Mouse (Mus musculus) layer of hippocampus, postnatal 10 days (tissue): Measurements from ENCODE around the gene Olfr867. TPM values are rescaled to one million over a fixed set of nuclear protein-coding genes. Genes with fewer than 3 reads are reported as not detected.

ENCODE experiments used
- DNase-seq, 2 experiments: peaks; one replicate each; pipeline ENCODE4 v3.0.0; 2021; ENCODE audit warnings: low spot score in 2 of 2
- long read RNA-seq: library from polyadenylated mRNA; stranded (forward); transcript quantifications from one replicate; pipeline ENCODE4 v2.0.0, GENCODE M21; 2023
- microRNA-seq, 2 experiments: library from miRNA; unstranded; fragments of <30 nt; microRNA quantifications; one replicate each; pipeline ENCODE4 v1.2.0; 2021
- total RNA-seq, 2 experiments: library from RNA; stranded (reverse); gene quantifications; 2 replicates each; pipeline ENCODE4 v1.2.3; 2021

The Olfr867 gene
- total RNA-seq: not detected
- long read RNA-seq: 0 reads

GRCm38 (mm10) chr9:20057462-20057861 is at the start of gene Olfr867:
Gene Olfr867 (minus strand): TSS chr9:20057562.
- no peak for DNase-seq

DNA sequence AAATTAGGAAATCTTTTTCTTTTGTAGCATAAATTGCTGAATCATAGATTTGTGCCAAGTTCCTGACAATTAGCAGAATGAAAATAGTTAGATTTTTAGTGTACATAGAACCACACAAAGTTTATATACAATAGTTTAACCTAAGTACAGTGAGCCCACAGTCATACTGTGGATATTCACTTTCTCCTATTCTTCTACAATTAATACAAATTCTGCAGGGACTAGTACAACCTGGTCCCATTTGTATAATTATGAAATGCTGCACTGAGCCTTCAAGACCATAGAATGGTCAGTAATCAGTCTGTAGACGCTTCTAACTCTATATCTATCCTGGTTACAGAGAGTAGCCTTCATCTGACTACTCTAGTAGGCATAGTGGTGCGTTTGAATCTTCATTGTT is 41.0 kb upstream of the Olfr867 start, which contains the start of gene Olfr868:
Gene Olfr868 (plus strand): TSS at position 301 of the 400 bp plus-strand sequence.
- no peak for DNase-seq

- DNase-seq: no peak
Observed at GRCm38 (mm10) chr9:20073523-20074177, 16.3 kb upstream of the Olfr867 start.

- DNase-seq: no peak
Observed at GRCm38 (mm10) chr9:20071291-20071690, 13.9 kb upstream of the Olfr867 start.

DNA sequence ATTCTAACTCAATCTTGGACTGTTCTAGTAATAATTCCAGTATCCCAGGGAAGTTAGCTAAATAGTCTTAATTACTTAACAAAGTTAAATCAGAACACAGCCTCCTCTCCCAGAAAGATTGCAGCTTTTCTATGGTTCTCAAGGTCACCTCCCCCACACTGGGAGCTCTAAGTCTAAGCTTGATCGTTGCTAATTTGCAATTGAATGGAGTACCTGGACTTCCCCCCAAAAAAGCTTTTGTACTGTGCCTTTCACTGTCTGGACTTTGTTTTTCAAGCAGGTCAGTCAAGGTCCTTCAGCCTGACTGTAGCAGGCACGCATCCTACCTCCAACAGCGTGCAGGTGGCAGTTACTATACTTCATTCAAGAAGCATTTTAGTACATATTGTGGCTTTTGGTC is 12.9 kb upstream of the Olfr867 start:
- DNase-seq: no peak

DNA sequence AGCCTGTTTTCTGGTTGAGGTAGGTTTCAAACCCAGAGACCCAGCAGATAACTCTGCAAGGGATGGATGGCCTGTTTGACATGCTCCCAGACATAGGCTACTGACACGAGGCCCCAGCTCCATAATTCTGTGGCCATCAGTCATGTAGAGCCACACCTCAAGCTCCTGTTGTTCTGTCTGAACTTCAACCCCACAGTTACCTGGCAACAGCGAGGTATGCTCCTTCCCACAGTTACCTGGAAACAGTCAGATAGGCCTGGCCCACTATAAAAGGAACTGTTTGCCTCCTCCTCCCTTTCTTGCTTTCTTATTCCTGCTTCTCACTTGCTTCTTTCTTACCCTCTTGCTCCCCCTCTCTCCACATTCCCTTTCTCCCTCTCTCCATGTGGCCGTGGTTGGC is 9.4 kb downstream of the Olfr867 start:
- no peak for DNase-seq

- no peak for DNase-seq
Observed at GRCm38 (mm10) chr9:20027935-20028334, 29.4 kb downstream of the Olfr867 start, which contains the start of gene Olfr866. Gene Olfr866 (minus strand): TSS chr9:20028035.

Small RNAs within 50 kb of the gene (microRNA-seq; reads per million reads assigned to microRNA genes)
- gene Gm26231: 0 reads per million in 2 experiments
- 0 reads per million in 2 experiments for gene Gm44395

Other genes starting within 250 kb of the Olfr867 start
- gene Olfr860, start 207.8 kb downstream of the Olfr867 start, total RNA-seq: not detected
- not detected for gene Olfr862, start 169.6 kb downstream of the Olfr867 start, total RNA-seq
- not detected for gene Olfr77, start 140.7 kb downstream of the Olfr867 start, total RNA-seq
- gene Olfr866, start 29.5 kb downstream of the Olfr867 start, total RNA-seq: not detected
- not detected for gene Olfr868, start 41.1 kb upstream of the Olfr867 start, total RNA-seq
- gene Olfr869, start 71.4 kb upstream of the Olfr867 start, total RNA-seq: not detected
- not detected for gene Olfr870, start 116.5 kb upstream of the Olfr867 start, total RNA-seq
- gene Olfr871, start 154.6 kb upstream of the Olfr867 start, total RNA-seq: not detected
- gene Olfr872, start 179.6 kb upstream of the Olfr867 start, total RNA-seq: not detected
- gene Olfr39, start 224.8 kb upstream of the Olfr867 start, total RNA-seq: not detected
- not detected for gene Olfr873, start 241.0 kb upstream of the Olfr867 start, total RNA-seq